Mouse (Mus musculus): ENCODE data around the gene Zdhhc14. TPM values are rescaled to one million over a fixed set of nuclear protein-coding genes. Genes with fewer than 3 reads are reported as not detected.

Gene Zdhhc14
- polyA plus RNA-seq, 1 experiment from 2014 or later = 1.4 TPM

DNA sequence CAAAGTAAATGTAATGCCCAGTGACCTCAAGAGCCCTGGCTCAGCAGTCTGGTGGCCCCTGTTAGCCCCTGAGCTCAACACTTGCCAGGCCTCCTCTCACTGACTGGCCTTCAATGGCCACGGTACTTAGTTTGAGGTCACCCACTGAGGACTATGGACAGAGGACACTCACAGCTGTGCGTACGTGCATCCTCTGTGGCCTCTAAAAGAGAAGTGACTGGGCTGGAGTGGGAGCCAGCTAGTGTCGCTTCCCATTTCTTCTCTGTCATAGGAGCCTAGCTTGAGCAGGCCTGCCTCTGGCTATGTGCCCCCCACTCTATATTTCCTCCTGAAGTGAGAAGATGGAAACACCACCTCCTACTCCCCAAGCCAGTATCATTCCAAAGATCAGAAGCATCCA lies 273.4 kb downstream of the Zdhhc14 start:
- Histone ChIP-seq H3K36me3 (ENCODE audit: control insufficient read depth, insufficient read depth) (no peaks in the 10 kb centered on the region), H3K27me3 (replicated peaks; ENCODE audit: control insufficient read depth, insufficient read depth, low read length) (no peaks in the 10 kb centered on the region), H3K4me2 (replicated peaks; ENCODE audit: low read depth) (no peak overlapping the region), H3K9me3 (ENCODE audit: control insufficient read depth) (no peaks in the 10 kb centered on the region), H3K9ac (ENCODE audit: low read depth, low read length) (no peak overlapping the region), H3K4me3 (ENCODE audit: low read depth, low read length) (no peak overlapping the region), H3K27ac (ENCODE audit: low read depth, low read length) (no peak overlapping the region), H3K4me1 (replicated peaks; ENCODE audit: control insufficient read depth, insufficient read depth, low read length) (0 out of 2 replicates have a peak, but pooled peaks cover 4% of the 10 kb centered on the region)
- no peak for ATAC-seq
- 75% methylated on average over 4 of the region's 4 CpGs for WGBS
- no peak for TF ChIP-seq CTCF (IDR thresholded peaks at IDR 0.05; ENCODE audit: low read depth)

DNA sequence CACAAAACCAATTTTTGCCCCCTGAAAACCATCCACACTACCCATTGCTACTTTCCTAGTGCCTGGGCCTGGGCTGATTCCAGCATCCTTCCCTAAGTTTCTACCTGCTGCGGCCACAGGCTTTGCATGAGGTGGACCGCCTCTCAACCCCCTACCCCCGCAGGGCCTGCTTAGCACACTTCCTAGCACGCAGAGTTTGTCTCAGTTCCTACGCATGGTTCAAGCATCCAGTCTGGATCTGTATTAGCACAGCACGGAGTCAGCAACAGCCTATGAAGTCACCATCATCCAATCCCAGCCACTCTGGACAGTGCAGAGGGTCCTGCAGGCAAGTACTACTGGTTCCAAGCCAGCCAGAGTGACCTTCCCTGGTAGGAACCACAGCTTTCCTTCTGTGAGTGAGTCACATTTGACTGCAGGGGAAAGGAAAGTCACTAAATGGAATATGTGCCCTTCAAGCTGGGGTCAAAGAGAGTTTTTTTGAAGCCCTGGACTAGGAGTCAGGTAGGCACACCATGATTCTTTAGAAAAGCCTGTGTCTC lies 275.9 kb downstream of the Zdhhc14 start:
- Histone ChIP-seq H3K4me3 (ENCODE audit: low read depth, low read length) (no peak overlapping the region), H3K27me3 (replicated peaks; ENCODE audit: control insufficient read depth, insufficient read depth, low read length) (no peaks in the 10 kb centered on the region), H3K27ac (ENCODE audit: low read depth, low read length) (no peak overlapping the region), H3K4me2 (replicated peaks; ENCODE audit: low read depth) (no peak overlapping the region), H3K36me3 (ENCODE audit: control insufficient read depth, insufficient read depth) (no peaks in the 10 kb centered on the region), H3K9me3 (ENCODE audit: control insufficient read depth) (no peaks in the 10 kb centered on the region), H3K9ac (ENCODE audit: low read depth, low read length) (no peak overlapping the region), H3K4me1 (replicated peaks; ENCODE audit: control insufficient read depth, insufficient read depth, low read length) (0 out of 2 replicates have a peak, but pooled peaks cover 4% of the 10 kb centered on the region)
- TF ChIP-seq CTCF (IDR thresholded peaks at IDR 0.05; ENCODE audit: low read depth) = no peak
- WGBS = 90% methylated on average over 6 of the region's 6 CpGs
- ATAC-seq = no peak

DNA sequence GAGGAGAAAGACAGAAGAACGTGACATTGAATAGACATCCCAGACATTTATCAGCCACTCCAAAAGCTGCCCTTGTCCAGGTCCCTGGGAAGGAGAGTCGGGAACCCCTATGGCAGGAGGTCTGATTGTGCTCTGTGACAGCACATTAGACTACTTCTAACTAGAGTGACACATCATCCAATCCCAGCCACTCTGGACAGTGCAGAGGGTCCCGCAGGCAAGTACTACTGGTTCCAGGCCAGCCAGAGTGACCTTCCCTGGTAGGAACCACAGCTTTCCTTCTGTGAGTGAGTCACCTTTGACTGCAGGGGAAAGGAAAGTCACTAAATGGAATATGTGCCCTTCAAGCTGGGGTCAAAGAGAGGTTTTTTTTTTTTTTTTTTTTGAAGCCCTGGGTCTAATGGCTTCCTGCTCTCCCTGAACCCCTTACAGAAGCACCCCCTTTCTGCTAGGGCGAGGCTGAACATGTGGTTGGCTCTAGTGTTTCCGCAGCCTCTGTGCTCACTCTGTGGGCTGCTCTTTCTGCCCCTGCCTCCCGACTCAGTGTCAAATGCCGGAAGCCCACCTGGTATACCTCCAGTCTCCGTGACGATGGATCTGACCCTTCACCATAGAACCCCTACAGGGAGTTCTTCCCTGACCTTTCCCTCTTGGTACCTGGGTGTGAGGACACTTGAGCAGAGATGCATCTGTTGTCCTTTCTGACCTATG lies 276.6 kb downstream of the Zdhhc14 start:
- Histone ChIP-seq H3K27me3 (replicated peaks; ENCODE audit: control insufficient read depth, insufficient read depth, low read length) (no peaks in the 10 kb centered on the region), H3K4me3 (ENCODE audit: low read depth, low read length) (no peak overlapping the region), H3K9me3 (ENCODE audit: control insufficient read depth) (no peaks in the 10 kb centered on the region), H3K9ac (ENCODE audit: low read depth, low read length) (no peak overlapping the region), H3K36me3 (ENCODE audit: control insufficient read depth, insufficient read depth) (no peaks in the 10 kb centered on the region), H3K4me1 (replicated peaks; ENCODE audit: control insufficient read depth, insufficient read depth, low read length) (0 out of 2 replicates have a peak, but pooled peaks cover 4% of the 10 kb centered on the region), H3K4me2 (replicated peaks; ENCODE audit: low read depth) (no peak overlapping the region), H3K27ac (ENCODE audit: low read depth, low read length) (no peak overlapping the region)
- no peak for TF ChIP-seq CTCF (IDR thresholded peaks at IDR 0.05; ENCODE audit: low read depth)
- 90% methylated on average over 9 of the region's 9 CpGs for WGBS
- no peak for ATAC-seq

GRCm38 (mm10) chr17:5769776-5770175 lies 277.4 kb downstream of the Zdhhc14 start:
- Histone ChIP-seq H3K4me2 (replicated peaks; ENCODE audit: low read depth) (peak overlapping the region; percentile 70), H3K36me3 (ENCODE audit: control insufficient read depth, insufficient read depth) (no peaks in the 10 kb centered on the region), H3K9ac (ENCODE audit: low read depth, low read length) (no peak overlapping the region), H3K9me3 (ENCODE audit: control insufficient read depth) (no peaks in the 10 kb centered on the region), H3K4me1 (replicated peaks; ENCODE audit: control insufficient read depth, insufficient read depth, low read length) (0 out of 2 replicates have a peak, but pooled peaks cover 4% of the 10 kb centered on the region), H3K27me3 (replicated peaks; ENCODE audit: control insufficient read depth, insufficient read depth, low read length) (no peaks in the 10 kb centered on the region), H3K27ac (ENCODE audit: low read depth, low read length) (peak overlapping the region; percentile 57), H3K4me3 (ENCODE audit: low read depth, low read length) (peak overlapping the region; percentile 32; the same call in 1 of the 2 replicates)
- TF ChIP-seq CTCF (IDR thresholded peaks at IDR 0.05; ENCODE audit: low read depth) = no peak
- no peak for ATAC-seq
- 18% methylated on average over 7 of the region's 7 CpGs for WGBS

DNA sequence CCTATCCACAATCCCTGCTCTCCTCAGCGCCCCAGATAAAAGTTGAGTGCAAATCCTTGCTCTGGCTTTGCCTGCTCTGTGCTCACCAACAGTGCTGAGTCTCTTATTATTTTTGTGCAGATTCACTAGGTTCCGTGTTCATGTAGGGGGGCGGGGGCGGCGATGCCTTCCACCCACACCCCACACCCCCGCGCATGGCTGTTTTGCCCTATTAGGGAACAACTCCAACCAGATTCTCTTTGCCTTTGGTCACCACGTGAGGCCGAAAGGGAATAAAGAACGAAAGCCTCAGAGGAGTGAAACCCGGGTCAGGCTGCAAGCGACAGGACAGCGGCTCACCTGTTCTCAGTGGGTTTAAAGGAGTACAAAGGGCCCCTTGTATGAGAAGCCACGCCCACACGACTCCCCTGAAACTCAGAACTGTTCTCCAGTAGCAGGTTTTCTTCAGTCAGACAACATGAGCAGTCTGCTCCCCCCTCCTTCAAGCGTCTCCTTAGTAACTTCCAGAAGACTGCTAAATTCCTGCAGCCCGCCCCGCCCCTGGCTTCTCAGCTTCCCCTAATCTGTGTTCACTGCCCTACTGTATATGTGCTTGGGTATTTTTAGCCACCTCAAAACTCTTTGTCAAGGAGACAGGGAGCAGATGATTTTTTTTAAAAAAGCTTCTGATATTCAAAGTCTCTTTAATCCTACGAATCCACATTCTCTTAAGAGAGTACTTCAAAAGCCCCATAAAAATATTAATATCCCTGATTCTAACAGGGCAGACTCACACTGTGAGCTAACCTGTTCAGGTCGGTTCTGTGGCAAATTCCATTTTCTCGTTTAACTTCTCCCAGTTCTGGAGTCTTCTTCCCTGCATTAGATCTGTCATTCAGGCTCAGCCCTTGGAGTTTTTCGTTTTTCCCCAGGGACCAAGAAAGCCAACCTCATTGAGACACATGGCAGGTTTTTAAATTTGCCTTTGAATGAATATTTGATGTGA lies 278.2 kb downstream of the Zdhhc14 start:
- H3K27me3 ChIP-seq (replicated peaks; ENCODE audit: control insufficient read depth, insufficient read depth, low read length) = no peaks in the 10 kb centered on the region
- H3K9me3 ChIP-seq (ENCODE audit: control insufficient read depth) = no peaks in the 10 kb centered on the region
- H3K4me1 ChIP-seq (replicated peaks; ENCODE audit: control insufficient read depth, insufficient read depth, low read length) = 0 out of 2 replicates have a peak, but pooled peaks cover 4% of the 10 kb centered on the region
- peak; percentile 82 for ATAC-seq
- no peaks in the 10 kb centered on the region for H3K36me3 ChIP-seq (ENCODE audit: control insufficient read depth, insufficient read depth)
- peak overlapping the region; percentile 32 for H3K4me3 ChIP-seq (ENCODE audit: low read depth, low read length)
- TF ChIP-seq CTCF (IDR thresholded peaks at IDR 0.05; ENCODE audit: low read depth) = no peak
- H3K4me2 ChIP-seq (replicated peaks; ENCODE audit: low read depth) = peak overlapping the region; percentile 70
- peak overlapping the region; percentile 57 for H3K27ac ChIP-seq (ENCODE audit: low read depth, low read length)
- WGBS = 6% methylated on average over 22 of the region's 22 CpGs
- H3K9ac ChIP-seq (ENCODE audit: low read depth, low read length) = no peak overlapping the region
